12 mouse cellular contexts compared by ENCODE assay signal in the genomic region with DNA sequence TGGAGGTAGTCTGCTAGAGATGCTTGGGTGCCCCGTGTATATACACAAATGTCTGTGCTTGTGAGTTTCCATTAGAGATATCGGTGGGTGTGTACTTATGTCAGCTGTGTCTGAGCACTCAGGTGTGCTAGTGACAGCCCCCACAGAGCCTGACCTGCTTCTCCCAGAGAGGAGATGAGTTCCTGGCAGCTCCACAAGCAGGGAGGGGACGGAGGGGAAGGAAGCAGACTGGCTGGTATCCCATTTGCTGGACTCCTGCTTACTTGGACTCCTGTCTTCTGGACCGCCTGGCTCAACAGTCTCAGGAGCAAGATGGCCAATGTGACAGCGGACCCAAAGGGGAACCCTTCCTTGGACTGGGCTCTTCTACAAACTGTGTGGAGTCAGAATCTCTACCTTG. TPM values are rescaled to one million over a fixed set of nuclear protein-coding genes. Genes with fewer than 3 reads are reported as not detected.
DNase-seq lines count a peak whose midpoint lies in the region; ATAC-seq lines count a peak whose summit lies in the region.
"Had no signal": no experiment of that assay in that cellular context is flagged by ENCODE, and none has a peak within 500 bp of the region (broad histone marks: within the 10 kb centered on the region; RNA-seq: fewer than 3 reads in every experiment).

No protein-coding gene starts in this region.

- 85% methylated on average over 5 of the region's 5 CpGs for WGBS in hindbrain, embryonic 14.5 days
- 85% methylated on average over 5 of the region's 5 CpGs for WGBS in hindbrain, embryonic 11.5 days
- 66% methylated on average over 5 of the region's 5 CpGs for WGBS in intestine, embryonic 14.5 days

- intact Hi-C loops in left cerebral cortex, postnatal 4 days (cut with DNase I): no loop called here

- no peaks in the 10 kb centered on the region for H3K27me3 ChIP-seq in hindbrain, embryonic 14.5 days (ENCODE audit: control insufficient read depth, insufficient read depth, low read length)
- H3K27me3 ChIP-seq in hindbrain, embryonic 11.5 days (ENCODE audit: control insufficient read depth, insufficient read depth, low read length): no peaks in the 10 kb centered on the region
- H3K27me3 ChIP-seq in intestine, embryonic 14.5 days (replicated peaks; ENCODE audit: control insufficient read depth, insufficient read depth, low read length): no peaks in the 10 kb centered on the region
- H3K27me3 ChIP-seq: CH12.LX had no signal

- H3K27ac ChIP-seq in hindbrain, embryonic 14.5 days: no peak overlapping the region
- H3K27ac ChIP-seq in hindbrain, embryonic 11.5 days (ENCODE audit: low read depth, low read length): no peak overlapping the region
- no peak overlapping the region for H3K27ac ChIP-seq in intestine, embryonic 14.5 days (ENCODE audit: low read depth)

- no peak overlapping the region for H3K4me3 ChIP-seq in hindbrain, embryonic 14.5 days (replicated peaks; ENCODE audit: low read length)
- H3K4me3 ChIP-seq in hindbrain, embryonic 11.5 days (ENCODE audit: low read depth, low read length): no peak overlapping the region
- H3K4me3 ChIP-seq in intestine, embryonic 14.5 days (ENCODE audit: low read depth, low read length): peak overlapping the region; percentile 23

- H3K9me3 ChIP-seq in hindbrain, embryonic 14.5 days (ENCODE audit: control insufficient read depth, low read length): no peaks in the 10 kb centered on the region
- H3K9me3 ChIP-seq in hindbrain, embryonic 11.5 days (ENCODE audit: control insufficient read depth, low read length): no peaks in the 10 kb centered on the region
- no peaks in the 10 kb centered on the region for H3K9me3 ChIP-seq in intestine, embryonic 14.5 days (ENCODE audit: control insufficient read depth, low read length)
- H3K9me3 ChIP-seq: hindbrain, embryonic 10.5 days had no signal

- DNase-seq in hindbrain, embryonic 14.5 days (ENCODE audit: low spot score): no peak
- DNase-seq in hindbrain, embryonic 11.5 days (ENCODE audit: low spot score): no peak
- DNase-seq in cerebellum, adult 11 months: peak; percentile 83
- DNase-seq in cerebellum, postnatal 10 days: peak; percentile 63 to 68
- no peak for DNase-seq in intestine, embryonic 14.5 days (ENCODE audit: low spot score)
- DNase-seq in T-cell, adult 2 months (ENCODE audit: low spot score): no peak
- no peak for DNase-seq in layer of hippocampus, postnatal 36 days
- no peak for DNase-seq in left cerebral cortex, postnatal 4 days
- DNase-seq: lung, postnatal 10 days had no signal

- no peaks in the 10 kb centered on the region for H3K36me3 ChIP-seq in hindbrain, embryonic 14.5 days (replicated peaks; ENCODE audit: control insufficient read depth, insufficient read depth)
- no peaks in the 10 kb centered on the region for H3K36me3 ChIP-seq in hindbrain, embryonic 11.5 days (ENCODE audit: control insufficient read depth, insufficient read depth, low read length)
- H3K36me3 ChIP-seq in intestine, embryonic 14.5 days (ENCODE audit: control insufficient read depth, insufficient read depth, low read length): no peaks in the 10 kb centered on the region
- H3K36me3 ChIP-seq: hindbrain, embryonic 10.5 days had no signal

- 0 out of 2 replicates have a peak overlapping the region, but pooled peaks have one; percentile 3 for H3K9ac ChIP-seq in hindbrain, embryonic 14.5 days
- H3K9ac ChIP-seq in hindbrain, embryonic 11.5 days (ENCODE audit: low read depth, low read length): no peak overlapping the region
- H3K9ac ChIP-seq in intestine, embryonic 14.5 days (ENCODE audit: low read length): peak overlapping the region; percentile 21; the same call in 1 of the 2 replicates

- peaks cover 10% of the 10 kb centered on the region; the same call in 1 of the 2 replicates for H3K4me1 ChIP-seq in hindbrain, embryonic 14.5 days (replicated peaks; ENCODE audit: control insufficient read depth, insufficient read depth, low read length)
- H3K4me1 ChIP-seq in hindbrain, embryonic 11.5 days (replicated peaks; ENCODE audit: control insufficient read depth, insufficient read depth, low read length): peaks cover 3% of the 10 kb centered on the region; the same call in 1 of the 2 replicates
- H3K4me1 ChIP-seq in intestine, embryonic 14.5 days (replicated peaks; ENCODE audit: control insufficient read depth, insufficient read depth, low read length): peaks cover 17% of the 10 kb centered on the region

- ATAC-seq in hindbrain, embryonic 14.5 days (ENCODE audit: low FRiP score): no peak
- ATAC-seq in hindbrain, embryonic 11.5 days (ENCODE audit: low FRiP score): no peak
- no peak for ATAC-seq in intestine, embryonic 14.5 days (replicated peaks; ENCODE audit: low FRiP score, low TSS enrichment, low read depth)
- ATAC-seq: forebrain, embryonic 16.5 days had no signal

- no peak overlapping the region for H3K4me2 ChIP-seq in hindbrain, embryonic 14.5 days (replicated peaks)
- H3K4me2 ChIP-seq in hindbrain, embryonic 11.5 days (replicated peaks; ENCODE audit: low read depth, low read length): no peak overlapping the region
- peak overlapping the region; percentile 46 for H3K4me2 ChIP-seq in intestine, embryonic 14.5 days (ENCODE audit: low read length)

RNA-seq across cellular contexts. Expression of gene Neurl1a, which starts 50.8 kb away (rescaled TPM):
- 15.1 and 16.2 TPM in 2 replicates for polyA plus RNA-seq in hindbrain, embryonic 14.5 days (2014; fragmentation: Nextera tagmentation; extraction: Ambion mirVana)
- polyA plus RNA-seq in hindbrain, embryonic 11.5 days (2014; fragmentation: Nextera tagmentation; extraction: Ambion mirVana): 2.9 and 3.4 TPM in 2 replicates
- 8.6 and 9.1 TPM in 2 replicates for polyA plus RNA-seq in intestine, embryonic 14.5 days (2014; fragmentation: Nextera tagmentation; extraction: Ambion mirVana)
- total RNA-seq in layer of hippocampus, postnatal 36 days (2021): 100 to 1,000 TPM; 174 to 190 TPM
- total RNA-seq in left cerebral cortex, postnatal 4 days (2021): 10 to 100 TPM; 42.6 to 54.8 TPM

Comparison
In these comparisons a context has a peak if more than half of its experiments do, and no peak if none do; other contexts are left out.
1. DNase-seq: peak in cerebellum, adult 11 months (single experiment) and cerebellum, postnatal 10 days (2 of 2); none in hindbrain, embryonic 14.5 days (single experiment), hindbrain, embryonic 11.5 days (single experiment), intestine, embryonic 14.5 days (single experiment), T-cell, adult 2 months (single experiment), layer of hippocampus, postnatal 36 days (0 of 2) and left cerebral cortex, postnatal 4 days (single experiment).